Mouse (Mus musculus): Measurements from ENCODE around the gene Snrpg. TPM values are rescaled to one million over a fixed set of nuclear protein-coding genes. Genes with fewer than 3 reads are reported as not detected.

The Snrpg gene
- polyA plus RNA-seq, 1 experiment from 2014 or later = 627 TPM

GRCm38 (mm10) chr6:86391326-86391725, 20.2 kb downstream of the Snrpg start:
- no peak for ATAC-seq
- Histone ChIP-seq H3K36me3 (peaks cover 74% of the 10 kb centered on the region), H3K4me2 (replicated peaks) (no peak overlapping the region), H3K9me3 (no peaks in the 10 kb centered on the region), H3K27me3 (no peaks in the 10 kb centered on the region), H3K27ac (no peak overlapping the region), H3K9ac (replicated peaks) (no peak overlapping the region), H3K4me1 (replicated peaks) (peaks cover 29% of the 10 kb centered on the region), H3K4me3 (replicated peaks) (no peak overlapping the region)
- WGBS = 99% methylated on average over 5 of the region's 5 CpGs

DNA sequence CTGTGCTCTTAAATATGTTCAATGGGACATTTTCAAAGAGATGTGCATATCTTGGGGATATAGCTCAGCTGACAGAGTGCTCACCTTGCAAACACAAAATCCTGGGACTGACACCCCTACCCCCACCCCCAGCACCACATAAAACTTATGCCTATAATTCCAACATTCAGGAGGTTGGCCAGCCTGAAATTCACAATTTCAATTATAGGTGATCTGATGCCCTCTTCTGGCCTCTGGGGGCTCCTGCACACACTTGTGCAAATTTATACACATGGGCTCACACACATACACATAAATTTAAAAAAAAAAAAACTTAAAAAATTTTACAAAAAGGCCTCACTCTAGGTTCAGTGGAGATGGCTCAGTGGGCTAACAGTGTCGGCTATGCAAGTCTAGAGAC, 22.1 kb downstream of the Snrpg start:
- Histone ChIP-seq H3K4me1 (replicated peaks) (peaks cover 33% of the 10 kb centered on the region), H3K4me3 (replicated peaks) (no peak overlapping the region), H3K36me3 (peaks cover 58% of the 10 kb centered on the region), H3K27me3 (no peaks in the 10 kb centered on the region; the same call in 1 of the 2 replicates), H3K27ac (no peak overlapping the region), H3K4me2 (replicated peaks) (no peak overlapping the region), H3K9ac (replicated peaks) (no peak overlapping the region), H3K9me3 (no peaks in the 10 kb centered on the region)
- WGBS = 96% methylated on average over 1 of the region's 1 CpGs
- no peak for ATAC-seq

GRCm38 (mm10) chr6:86394078-86394720, 23.1 kb downstream of the Snrpg start:
- peak overlapping the region; percentile 76; the same call in 1 of the 2 replicates for H3K4me2 ChIP-seq (replicated peaks)
- ATAC-seq = no peak
- peaks cover 48% of the 10 kb centered on the region for H3K36me3 ChIP-seq
- 94% methylated on average over 17 of the region's 17 CpGs for WGBS
- no peak overlapping the region for H3K4me3 ChIP-seq (replicated peaks)
- peaks cover 4% of the 10 kb centered on the region for H3K27me3 ChIP-seq
- no peak overlapping the region for H3K27ac ChIP-seq
- H3K4me1 ChIP-seq (replicated peaks) = peaks cover 33% of the 10 kb centered on the region
- H3K9ac ChIP-seq (replicated peaks) = no peak overlapping the region
- H3K9me3 ChIP-seq = no peaks in the 10 kb centered on the region

DNA sequence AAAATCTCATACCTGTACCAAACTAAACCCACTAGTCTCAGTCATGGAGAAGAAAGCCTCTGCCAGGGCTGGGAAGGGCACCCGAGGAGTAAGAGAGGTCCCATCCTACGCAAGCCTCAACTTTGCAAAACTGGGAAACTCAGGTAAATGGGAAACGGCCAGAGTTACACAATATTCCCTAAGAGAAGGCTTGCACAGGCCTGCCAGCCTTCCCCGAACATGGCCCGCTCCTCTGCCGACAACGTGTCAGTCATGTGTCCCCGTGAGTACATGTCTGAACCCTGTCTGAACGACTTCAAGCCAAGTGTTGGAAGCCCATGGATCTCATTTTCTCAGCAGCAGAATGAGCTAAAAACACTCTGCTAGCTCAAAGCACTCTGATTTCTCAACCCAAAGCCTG, 23.9 kb downstream of the Snrpg start:
- Histone ChIP-seq H3K9ac (replicated peaks) (peak overlapping the region; percentile 55), H3K27me3 (peaks cover 7% of the 10 kb centered on the region), H3K9me3 (no peaks in the 10 kb centered on the region), H3K27ac (no peak overlapping the region), H3K4me1 (replicated peaks) (peaks cover 33% of the 10 kb centered on the region), H3K36me3 (peaks cover 40% of the 10 kb centered on the region), H3K4me3 (replicated peaks) (peak overlapping the region; percentile 87), H3K4me2 (replicated peaks) (peak overlapping the region; percentile 76)
- ATAC-seq = no peak
- 89% methylated on average over 9 of the region's 9 CpGs for WGBS

DNA sequence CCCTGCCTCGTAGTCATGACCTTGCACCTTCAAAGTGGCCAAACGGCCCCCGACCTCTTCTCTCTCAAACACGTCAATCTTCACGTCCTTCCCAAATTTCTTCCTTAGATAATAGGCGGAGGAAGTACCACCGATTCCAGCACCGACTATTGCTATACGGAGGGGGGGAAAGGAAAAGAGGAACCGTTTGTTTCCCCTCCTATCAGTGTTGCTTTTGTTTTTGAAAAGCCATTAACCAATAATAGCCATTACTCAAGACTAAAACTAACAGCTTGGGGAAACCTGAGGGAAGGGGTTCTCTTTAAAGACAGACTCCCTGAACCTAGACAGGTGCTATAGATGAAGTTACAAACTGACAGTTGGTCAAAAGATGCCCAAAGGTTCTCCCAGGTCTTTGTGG, 24.9 kb downstream of the Snrpg start:
- 25% methylated on average over 10 of the region's 10 CpGs for WGBS
- peaks cover 7% of the 10 kb centered on the region for H3K27me3 ChIP-seq
- peak overlapping the region; percentile 94 for H3K27ac ChIP-seq
- H3K9me3 ChIP-seq = no peaks in the 10 kb centered on the region
- H3K4me1 ChIP-seq (replicated peaks) = peaks cover 36% of the 10 kb centered on the region
- H3K9ac ChIP-seq (replicated peaks) = peak overlapping the region; percentile 96
- peaks cover 30% of the 10 kb centered on the region for H3K36me3 ChIP-seq
- peak overlapping the region; percentile 76 for H3K4me2 ChIP-seq (replicated peaks)
- no peak for ATAC-seq
- peak overlapping the region; percentile 87 for H3K4me3 ChIP-seq (replicated peaks)

GRCm38 (mm10) chr6:86396581-86397256, 25.6 kb downstream of the Snrpg start, which contains the start of gene Pcyox1:
Pcyox1 (minus strand) TSS chr6:86397154.
- H3K9ac ChIP-seq (replicated peaks) = peak within 1 kb of the TSS; percentile 96
- H3K4me1 ChIP-seq (replicated peaks) = peaks cover 36% of the 10 kb centered on the region
- H3K4me2 ChIP-seq (replicated peaks) = peak within 1 kb of the TSS; percentile 76
- peak; percentile 96 for ATAC-seq
- H3K4me3 ChIP-seq (replicated peaks) = peak within 1 kb of the TSS; percentile 87
- under 1% methylated on average over 51 of the region's 51 CpGs for WGBS
- no peaks in the 10 kb centered on the region for H3K9me3 ChIP-seq
- peak within 1 kb of the TSS; percentile 94 for H3K27ac ChIP-seq
- H3K36me3 ChIP-seq = peaks cover 23% of the 10 kb centered on the region
- peaks cover 7% of the 10 kb centered on the region for H3K27me3 ChIP-seq

GRCm38 (mm10) chr6:86397257-86397980, 26.3 kb downstream of the Snrpg start:
- peak overlapping the region; percentile 87 for H3K4me3 ChIP-seq (replicated peaks)
- no peaks in the 10 kb centered on the region for H3K9me3 ChIP-seq
- H3K4me2 ChIP-seq (replicated peaks) = peak overlapping the region; percentile 76
- peaks cover 7% of the 10 kb centered on the region for H3K27me3 ChIP-seq
- peak overlapping the region; percentile 94 for H3K27ac ChIP-seq
- H3K4me1 ChIP-seq (replicated peaks) = peaks cover 36% of the 10 kb centered on the region
- ATAC-seq = no peak
- peaks cover 16% of the 10 kb centered on the region for H3K36me3 ChIP-seq
- peak overlapping the region; percentile 96 for H3K9ac ChIP-seq (replicated peaks)
- 7% methylated on average over 14 of the region's 14 CpGs for WGBS

GRCm38 (mm10) chr6:86398986-86399385, 27.9 kb downstream of the Snrpg start:
- no peak for ATAC-seq
- H3K9me3 ChIP-seq = no peaks in the 10 kb centered on the region
- H3K36me3 ChIP-seq = peaks cover 5% of the 10 kb centered on the region; the same call in 1 of the 2 replicates
- no peak overlapping the region for H3K27ac ChIP-seq
- WGBS = 75% methylated on average over 2 of the region's 2 CpGs
- H3K9ac ChIP-seq (replicated peaks) = no peak overlapping the region
- peaks cover 7% of the 10 kb centered on the region for H3K27me3 ChIP-seq
- peaks cover 31% of the 10 kb centered on the region for H3K4me1 ChIP-seq (replicated peaks)
- no peak overlapping the region for H3K4me3 ChIP-seq (replicated peaks)
- H3K4me2 ChIP-seq (replicated peaks) = no peak overlapping the region

- Histone ChIP-seq H3K9me3 (no peaks in the 10 kb centered on the region), H3K27ac (no peak overlapping the region), H3K4me3 (replicated peaks) (no peak overlapping the region), H3K27me3 (peaks cover 7% of the 10 kb centered on the region), H3K4me2 (replicated peaks) (no peak overlapping the region), H3K36me3 (no peaks in the 10 kb centered on the region), H3K4me1 (replicated peaks) (peaks cover 22% of the 10 kb centered on the region), H3K9ac (replicated peaks) (no peak overlapping the region)
- WGBS = 85% methylated on average over 2 of the region's 2 CpGs
- no peak for ATAC-seq
Observed at GRCm38 (mm10) chr6:86399995-86400394, 28.9 kb downstream of the Snrpg start.

GRCm38 (mm10) chr6:86400972-86401371, 29.9 kb downstream of the Snrpg start:
- Histone ChIP-seq H3K4me1 (replicated peaks) (peaks cover 12% of the 10 kb centered on the region), H3K9me3 (no peaks in the 10 kb centered on the region), H3K36me3 (no peaks in the 10 kb centered on the region), H3K4me2 (replicated peaks) (peak overlapping the region; percentile 41), H3K27me3 (peaks cover 7% of the 10 kb centered on the region), H3K27ac (no peak overlapping the region), H3K4me3 (replicated peaks) (peak overlapping the region; percentile 20), H3K9ac (replicated peaks) (no peak overlapping the region)
- ATAC-seq = no peak
- 10% methylated on average over 9 of the region's 9 CpGs for WGBS

DNA sequence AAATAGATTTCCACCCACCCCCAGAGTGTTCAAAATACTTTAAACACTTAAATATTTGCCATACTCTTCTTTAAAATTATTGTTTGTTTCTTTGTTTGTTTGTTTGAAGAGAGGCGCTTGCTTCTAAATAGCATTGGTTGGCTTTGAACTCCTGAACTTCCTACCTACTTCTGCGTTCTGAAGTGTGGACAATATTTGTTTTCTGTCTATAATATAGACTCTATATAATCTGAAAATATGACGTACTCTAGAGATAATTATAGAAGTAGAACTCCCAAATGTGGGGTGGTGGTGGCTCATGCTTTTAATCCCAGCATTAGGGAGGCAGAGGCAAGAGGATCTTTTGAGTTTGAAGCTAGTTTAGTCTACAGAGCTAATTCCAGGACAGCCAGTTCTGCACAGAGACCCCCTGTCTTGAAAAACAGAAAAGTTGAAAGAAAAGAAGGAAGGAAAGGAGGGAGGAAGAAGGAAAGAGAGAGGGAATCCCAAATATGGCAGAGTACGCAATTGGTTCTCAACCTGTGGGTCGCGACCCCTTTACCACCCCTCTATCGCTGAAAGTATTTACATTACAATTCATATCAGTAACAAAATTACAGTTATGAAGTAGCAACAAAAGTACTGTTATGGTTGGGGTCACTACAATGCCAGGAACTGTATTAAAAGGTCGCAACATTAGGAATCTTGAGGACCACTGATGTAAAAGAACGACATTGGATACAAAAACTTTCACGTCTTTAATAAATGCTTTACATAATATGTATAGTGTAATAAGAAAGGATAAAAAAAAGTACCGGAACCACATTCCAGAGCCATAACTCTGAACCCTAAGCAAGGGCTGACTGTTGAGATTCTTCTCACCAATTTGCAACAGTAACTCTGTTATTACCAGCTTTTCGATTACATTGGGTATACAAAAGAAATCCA, 31.8 kb downstream of the Snrpg start:
- peaks cover 2% of the 10 kb centered on the region; the same call in 1 of the 2 replicates for H3K36me3 ChIP-seq
- peaks cover 20% of the 10 kb centered on the region for H3K4me1 ChIP-seq (replicated peaks)
- H3K27me3 ChIP-seq = peaks cover 7% of the 10 kb centered on the region
- no peak overlapping the region for H3K27ac ChIP-seq
- no peak overlapping the region; the same call in 1 of the 2 replicates for H3K9ac ChIP-seq (replicated peaks)
- ATAC-seq = no peak
- 32% methylated on average over 12 of the region's 12 CpGs for WGBS
- peak overlapping the region; percentile 87 for H3K4me3 ChIP-seq (replicated peaks)
- H3K4me2 ChIP-seq (replicated peaks) = peak overlapping the region; percentile 51
- H3K9me3 ChIP-seq = no peaks in the 10 kb centered on the region
